Mouse (Mus musculus) naive thymus-derived CD4-positive, alpha-beta T cell, adult 2 months (primary cell): ENCODE results near the gene Cfap45.

ENCODE experiments used
- DNase-seq: peaks from one replicate; pipeline ENCODE4 v3.0.0-alpha.2; 2011; ENCODE audit warnings: low read depth

Cfap45 gene

DNA sequence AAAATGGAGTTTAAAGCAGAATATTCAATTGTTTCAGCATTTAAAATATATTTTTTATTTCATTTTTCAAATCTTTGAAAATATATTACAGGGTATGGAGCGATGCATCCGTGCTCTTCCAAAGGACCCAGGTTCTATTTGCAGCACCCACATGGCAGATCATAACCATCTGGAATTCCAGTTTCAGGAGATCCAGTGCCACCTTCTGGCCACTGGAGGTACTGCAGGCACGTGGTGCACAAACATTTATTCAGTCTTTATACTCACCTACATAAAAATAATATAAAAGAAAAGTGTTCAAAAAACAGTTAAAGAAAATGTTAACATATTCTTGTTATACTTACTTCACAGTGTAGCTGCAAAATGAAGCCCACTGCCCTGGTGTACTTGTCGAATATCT, 2.6 kb upstream of the Cfap45 start:
- peak; percentile 60 for DNase-seq

DNA sequence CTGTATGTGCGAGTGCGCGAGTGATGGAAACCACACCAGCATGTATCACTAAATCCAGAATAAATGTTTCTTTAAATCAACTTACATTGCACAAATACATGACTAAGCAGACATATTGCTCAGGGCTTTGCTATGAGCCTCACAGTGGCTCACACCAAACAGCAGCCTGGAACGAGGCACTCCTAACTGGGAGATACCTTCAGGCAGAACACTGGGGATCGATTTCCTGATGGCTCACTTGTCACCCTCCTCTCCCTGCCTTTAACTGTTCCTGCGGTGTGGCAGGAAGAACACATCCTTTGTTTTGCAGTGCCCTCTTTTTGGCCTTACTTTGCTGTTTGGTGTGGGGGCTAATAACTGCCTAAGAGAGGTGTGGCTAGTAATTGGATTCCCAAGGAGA, 957 bp upstream of the Cfap45 start:
- DNase-seq, result peak; percentile 11

DNA sequence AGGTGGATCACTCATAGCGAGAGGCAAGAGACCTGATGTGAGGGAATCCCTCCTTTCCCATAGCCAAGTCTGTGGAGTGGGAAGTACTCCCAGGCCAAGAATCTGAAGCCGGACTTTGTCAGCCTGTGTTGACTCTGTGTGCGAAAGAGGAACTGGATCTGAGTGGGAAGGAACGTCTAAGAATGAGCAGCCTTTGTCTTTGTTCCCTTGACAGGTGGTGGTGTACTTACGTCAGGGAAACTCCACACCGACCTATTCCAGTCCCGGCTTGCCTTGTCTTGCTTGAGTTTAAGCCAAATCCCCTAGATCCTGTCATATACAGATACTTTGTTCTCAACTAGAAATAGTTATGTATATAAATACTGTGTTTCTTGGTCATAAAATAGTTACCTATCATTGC, 1.9 kb downstream of the Cfap45 start:
- peak; percentile 31 for DNase-seq

DNA sequence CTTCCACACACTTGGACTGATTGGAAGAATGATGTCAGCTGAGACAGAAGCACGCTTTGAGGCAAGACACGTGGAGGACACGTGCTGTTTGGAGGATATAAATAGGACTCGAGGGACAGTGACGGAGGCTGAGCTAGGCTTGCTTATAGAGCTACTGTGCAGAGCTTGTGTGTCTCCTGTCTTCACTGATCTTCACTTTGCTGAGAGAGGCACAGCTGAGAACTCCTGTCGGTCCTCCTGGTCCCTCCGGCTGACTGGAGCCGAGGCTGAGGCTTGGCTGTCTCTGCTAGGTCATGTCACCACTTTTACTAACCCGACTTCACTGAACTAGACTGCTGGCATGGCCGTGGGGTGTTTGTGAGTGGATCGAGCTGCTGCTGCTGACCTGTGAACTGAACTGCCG, 3.1 kb downstream of the Cfap45 start:
- DNase-seq, result peak; percentile 14

GRCm38 (mm10) chr1:172525027-172525764, 4.6 kb downstream of the Cfap45 start:
- DNase-seq, result peak; percentile 67

- no peak for DNase-seq
These were observed 5.4 kb downstream of the Cfap45 start for GRCm38 (mm10) chr1:172525971-172526370.

- DNase-seq, result peak; percentile 63
These were observed 5.9 kb downstream of the Cfap45 start for GRCm38 (mm10) chr1:172526380-172527081.

- DNase-seq, result peak; percentile 26
These were observed 6.8 kb downstream of the Cfap45 start for GRCm38 (mm10) chr1:172527431-172527830.

DNA sequence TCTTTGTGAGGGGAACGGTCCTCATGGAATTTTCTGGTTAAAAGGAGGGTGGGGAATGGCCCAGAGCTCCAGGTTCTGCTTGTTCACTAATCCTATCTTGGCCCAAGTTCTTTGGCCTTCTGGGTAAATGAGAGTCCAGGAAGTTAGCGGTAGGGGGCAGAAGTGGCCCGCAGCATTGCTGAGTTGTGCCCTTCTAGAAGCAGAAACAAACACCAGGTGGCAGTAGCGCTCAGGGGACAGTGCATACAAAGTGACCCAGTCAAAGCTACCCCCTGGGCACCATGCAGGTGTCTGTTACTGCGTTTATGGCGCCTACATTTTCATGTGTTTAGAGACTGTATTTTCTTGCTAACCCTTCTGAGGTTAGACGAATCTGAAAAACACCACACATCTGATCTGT, 8.1 kb downstream of the Cfap45 start:
- DNase-seq, result peak; percentile 93

GRCm38 (mm10) chr1:172530544-172531220, 10.1 kb downstream of the Cfap45 start:
- DNase-seq, result no peak

DNA sequence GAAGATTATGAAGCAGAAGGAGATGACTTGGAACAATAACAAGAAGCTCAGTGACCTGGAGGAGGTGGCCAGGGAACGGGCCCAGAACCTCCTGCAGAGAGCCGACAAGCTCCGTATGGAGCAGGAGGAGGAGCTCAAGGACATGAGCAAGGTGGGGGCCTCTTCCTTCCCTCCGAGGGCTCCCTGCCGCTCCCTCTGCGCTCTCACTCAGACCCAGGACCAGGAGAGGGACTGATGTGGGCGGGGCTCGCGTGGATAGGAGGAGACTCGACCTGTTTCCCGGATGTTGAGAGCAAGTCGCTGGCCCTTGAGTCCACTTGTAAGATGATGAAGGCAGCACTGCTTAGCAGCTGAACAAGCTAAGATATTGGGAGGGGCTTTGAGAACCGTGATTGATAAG, 11.9 kb downstream of the Cfap45 start:
- no peak for DNase-seq

GRCm38 (mm10) chr1:172535116-172535515, 14.5 kb downstream of the Cfap45 start:
- DNase-seq, result no peak

DNA sequence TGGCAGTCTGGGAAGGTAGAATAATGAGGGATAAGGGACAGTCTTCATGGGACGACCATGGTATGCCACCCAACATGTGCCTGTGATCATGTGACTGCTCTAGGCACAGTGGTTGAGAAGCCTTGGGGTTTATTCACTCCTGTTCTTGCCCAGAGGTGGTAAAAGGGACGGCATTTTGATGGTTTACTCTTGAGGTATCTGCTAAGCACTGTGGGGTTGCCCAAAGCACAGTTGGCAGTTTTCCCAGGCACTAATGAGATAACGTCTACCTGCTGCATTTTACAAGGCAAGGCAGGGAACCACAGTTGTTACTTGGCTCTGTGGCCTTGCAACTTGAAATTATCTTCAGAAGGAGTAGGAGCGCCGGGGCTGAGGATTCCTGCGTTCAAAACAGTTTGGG, 19.2 kb downstream of the Cfap45 start:
- DNase-seq, result no peak

DNA sequence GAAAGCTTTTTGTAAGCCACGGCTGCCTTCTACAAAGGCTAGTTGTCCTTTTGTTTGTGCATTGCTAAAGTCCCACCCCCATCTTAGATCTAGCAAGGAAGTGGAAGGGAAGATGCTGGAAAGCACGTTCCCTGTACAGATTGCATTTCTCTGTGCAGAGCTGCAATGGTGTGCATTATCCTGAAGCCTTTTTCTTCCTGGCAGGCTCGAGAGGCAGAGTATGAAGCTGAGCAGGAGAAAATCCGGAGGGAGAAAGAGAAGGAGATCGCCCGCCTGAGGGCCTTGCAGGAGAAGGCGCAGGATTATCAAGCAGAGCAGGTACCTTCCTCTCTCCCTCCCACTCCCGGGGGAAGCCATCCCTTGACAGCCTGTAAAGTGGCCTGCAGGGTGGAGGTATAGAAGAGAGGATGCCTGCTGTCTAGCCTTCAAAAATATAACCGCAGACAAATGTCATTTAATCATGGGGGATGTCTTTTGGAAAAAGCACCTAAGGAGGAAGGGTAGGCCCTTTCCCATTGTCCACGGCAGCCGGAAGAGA, 19.8 kb downstream of the Cfap45 start:
- DNase-seq, result no peak

- DNase-seq, result no peak
These were observed 25.5 kb downstream of the Cfap45 start for GRCm38 (mm10) chr1:172546062-172546461.

GRCm38 (mm10) chr1:172548501-172548900, 27.9 kb downstream of the Cfap45 start:
- DNase-seq, result peak; percentile 73

GRCm38 (mm10) chr1:172549314-172549713, 28.7 kb downstream of the Cfap45 start:
- DNase-seq, result peak; percentile 36

DNA sequence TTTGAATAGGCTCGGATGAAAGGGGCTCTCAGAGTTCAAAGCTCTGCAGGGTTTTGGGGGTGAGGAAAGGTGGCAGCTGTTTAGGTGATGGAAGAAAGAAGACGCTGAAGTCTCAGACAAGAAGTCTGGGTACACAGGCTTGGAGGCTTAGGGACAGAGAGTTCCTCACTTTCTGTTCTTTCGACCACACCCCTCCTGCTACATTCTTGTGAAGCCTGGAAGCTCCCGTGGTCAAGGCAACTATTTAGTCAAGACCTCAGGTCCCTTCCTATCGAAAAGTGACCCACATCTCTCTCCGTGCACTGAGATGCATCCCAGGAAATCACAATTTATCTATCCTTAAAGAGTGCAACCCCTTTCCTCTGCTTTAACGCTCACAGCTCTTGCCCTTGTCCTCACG, 29.1 kb downstream of the Cfap45 start:
- DNase-seq, result no peak

DNA sequence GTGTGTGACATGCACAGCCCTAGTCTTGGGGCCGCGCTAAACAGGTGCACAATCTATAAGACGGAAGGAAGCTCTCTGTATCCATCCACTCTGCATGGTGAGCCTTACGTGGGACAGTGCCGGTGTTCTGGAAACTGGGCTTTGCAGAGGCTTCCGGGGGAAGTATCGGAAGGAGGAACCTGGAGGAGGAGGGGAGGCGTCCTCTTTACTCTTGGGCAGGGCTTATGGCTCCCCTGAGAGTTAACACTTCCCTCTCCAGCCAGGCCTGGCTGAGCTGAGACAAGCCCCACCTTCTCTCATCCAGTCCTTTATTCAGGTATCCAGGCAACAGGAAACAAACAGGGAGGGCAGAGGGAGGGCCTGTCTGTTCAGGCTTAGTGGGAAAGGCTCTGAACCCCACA, 29.9 kb downstream of the Cfap45 start:
- DNase-seq, result peak; percentile 70

DNA sequence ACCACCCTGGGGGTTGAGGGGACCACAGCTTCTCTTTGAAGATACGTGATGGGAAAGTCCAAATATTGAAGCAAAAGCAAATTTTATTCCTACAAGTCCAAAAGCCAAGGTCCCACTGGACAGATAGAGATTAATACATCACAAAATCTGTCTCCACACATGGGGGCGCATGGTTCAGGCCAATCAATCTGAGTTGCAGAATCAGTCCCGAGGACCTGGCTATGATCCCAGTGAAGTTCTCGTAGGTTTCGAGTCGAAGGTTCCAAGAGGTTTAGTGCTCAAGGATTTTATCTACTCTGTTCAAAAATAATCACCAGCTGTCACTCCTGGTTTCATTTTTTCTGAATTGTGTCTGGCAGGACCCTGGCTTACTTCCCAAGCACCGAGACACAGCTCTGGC, 30.4 kb downstream of the Cfap45 start:
- no peak for DNase-seq

- no peak for DNase-seq
These were observed 32.0 kb downstream of the Cfap45 start for GRCm38 (mm10) chr1:172552623-172553022.

- no peak for DNase-seq
These were observed 35.0 kb downstream of the Cfap45 start, which contains the start of gene Vsig8 for GRCm38 (mm10) chr1:172555638-172556037. Gene Vsig8, plus strand, starts transcription at chr1:172555938.
